Mouse (Mus musculus): ENCODE measurements around the gene Xirp2. TPM values are rescaled to one million over a fixed set of nuclear protein-coding genes. Genes with fewer than 3 reads are reported as not detected.
A peak's percentile ranks its signal among the peaks of the same experiment; 100 is the strongest.
"Not testable (repeated sequence)": the region's sequence is repeated elsewhere in the genome, so short reads cannot be mapped to it uniquely, and the experiment has no call there.

Xirp2 gene
- not detected in 2 replicates for total RNA-seq (2017)

- ATAC-seq (replicated peaks; ENCODE audit: low read depth, poor library complexity, severe bottlenecking), result no peak
Observed at GRCm38 (mm10) chr2:67445780-67446179, at the start of gene Xirp2. Gene Xirp2 (plus strand): TSS chr2:67446002.

GRCm38 (mm10) chr2:67413425-67413824, 32.4 kb upstream of the Xirp2 start, which contains the start of gene Gm21830:
Gene Gm21830 (plus strand): TSS chr2:67413725.
- not testable (repeated sequence) for ATAC-seq (replicated peaks; ENCODE audit: low read depth, poor library complexity, severe bottlenecking)

- no peak for ATAC-seq (replicated peaks; ENCODE audit: low read depth, poor library complexity, severe bottlenecking)
Observed at GRCm38 (mm10) chr2:67420853-67421252, 24.9 kb upstream of the Xirp2 start.

GRCm38 (mm10) chr2:67422799-67423198, 23.0 kb upstream of the Xirp2 start:
- ATAC-seq (replicated peaks; ENCODE audit: low read depth, poor library complexity, severe bottlenecking), result no peak

GRCm38 (mm10) chr2:67433081-67433480, 12.7 kb upstream of the Xirp2 start, which contains the start of gene Gm26727:
Gene Gm26727 (minus strand): TSS chr2:67433181.
- ATAC-seq (replicated peaks; ENCODE audit: low read depth, poor library complexity, severe bottlenecking), result no peak

GRCm38 (mm10) chr2:67438309-67438708, 7.5 kb upstream of the Xirp2 start:
- ATAC-seq (replicated peaks; ENCODE audit: low read depth, poor library complexity, severe bottlenecking), result no peak

- no peak for ATAC-seq (replicated peaks; ENCODE audit: low read depth, poor library complexity, severe bottlenecking)
Observed at GRCm38 (mm10) chr2:67446772-67447171, 970 bp downstream of the Xirp2 start.

- no peak for ATAC-seq (replicated peaks; ENCODE audit: low read depth, poor library complexity, severe bottlenecking)
Observed at GRCm38 (mm10) chr2:67447206-67447605, 1.4 kb downstream of the Xirp2 start.

- ATAC-seq (replicated peaks; ENCODE audit: low read depth, poor library complexity, severe bottlenecking), result no peak
Observed at GRCm38 (mm10) chr2:67460857-67461256, 15.1 kb downstream of the Xirp2 start.

- ATAC-seq (replicated peaks; ENCODE audit: low read depth, poor library complexity, severe bottlenecking), result no peak
Observed at GRCm38 (mm10) chr2:67467036-67467435, 21.2 kb downstream of the Xirp2 start.

- not testable (repeated sequence) for ATAC-seq (replicated peaks; ENCODE audit: low read depth, poor library complexity, severe bottlenecking)
Observed at GRCm38 (mm10) chr2:67470030-67470429, 24.2 kb downstream of the Xirp2 start.

GRCm38 (mm10) chr2:67477753-67478152, 32.0 kb downstream of the Xirp2 start:
- peak; percentile 69; the same call in 1 of the 2 replicates for ATAC-seq (replicated peaks; ENCODE audit: low read depth, poor library complexity, severe bottlenecking)

- ATAC-seq (replicated peaks; ENCODE audit: low read depth, poor library complexity, severe bottlenecking), result no peak
Observed at GRCm38 (mm10) chr2:67481051-67481450, 35.2 kb downstream of the Xirp2 start.

- no peak for ATAC-seq (replicated peaks; ENCODE audit: low read depth, poor library complexity, severe bottlenecking)
Observed at GRCm38 (mm10) chr2:67486721-67487120, 40.9 kb downstream of the Xirp2 start.

GRCm38 (mm10) chr2:67487162-67487561, 41.4 kb downstream of the Xirp2 start:
- no peak for ATAC-seq (replicated peaks; ENCODE audit: low read depth, poor library complexity, severe bottlenecking)

GRCm38 (mm10) chr2:67488465-67489127, 42.8 kb downstream of the Xirp2 start:
- ATAC-seq (replicated peaks; ENCODE audit: low read depth, poor library complexity, severe bottlenecking), result no peak

GRCm38 (mm10) chr2:67489128-67489492, 43.3 kb downstream of the Xirp2 start:
- no peak for ATAC-seq (replicated peaks; ENCODE audit: low read depth, poor library complexity, severe bottlenecking)

- no peak for ATAC-seq (replicated peaks; ENCODE audit: low read depth, poor library complexity, severe bottlenecking)
Observed at GRCm38 (mm10) chr2:67505457-67505856, 59.7 kb downstream of the Xirp2 start.

GRCm38 (mm10) chr2:67516405-67516804, 70.6 kb downstream of the Xirp2 start:
- no peak for ATAC-seq (replicated peaks; ENCODE audit: low read depth, poor library complexity, severe bottlenecking)

- ATAC-seq (replicated peaks; ENCODE audit: low read depth, poor library complexity, severe bottlenecking), result no peak
Observed at GRCm38 (mm10) chr2:67535347-67535746, 89.5 kb downstream of the Xirp2 start.

- no peak for ATAC-seq (replicated peaks; ENCODE audit: low read depth, poor library complexity, severe bottlenecking)
Observed at GRCm38 (mm10) chr2:67539426-67539825, 93.6 kb downstream of the Xirp2 start.

Data from common myeloid progenitor, adult 5-6 weeks (primary cell).